Mouse (Mus musculus): ENCODE results near the gene F2r. TPM values are rescaled to one million over a fixed set of nuclear protein-coding genes. Genes with fewer than 3 reads are reported as not detected.

The F2r gene
- polyA plus RNA-seq, 1 experiment, result 1.1 TPM

GRCm38 (mm10) chr13:95566841-95567551 is 51.3 kb downstream of the F2r start:
- H3K27me3 ChIP-seq (ENCODE audit: control insufficient read depth, insufficient read depth, low read length), result no peaks in the 10 kb centered on the region
- H3K36me3 ChIP-seq (ENCODE audit: control insufficient read depth, insufficient read depth, low read length), result no peaks in the 10 kb centered on the region
- no peak overlapping the region for H3K27ac ChIP-seq (ENCODE audit: control insufficient read depth, insufficient read depth, low read depth, low read length)
- no peak for TF ChIP-seq POLR2A (IDR thresholded peaks at IDR 0.05; ENCODE audit: control insufficient read depth, low read depth, low read length)
- H3K4me3 ChIP-seq (ENCODE audit: control insufficient read depth, low read depth, low read length), result no peak overlapping the region
- H3K4me1 ChIP-seq (ENCODE audit: control insufficient read depth, insufficient read depth, low read length), result no peaks in the 10 kb centered on the region

GRCm38 (mm10) chr13:95563693-95564092 is 54.6 kb downstream of the F2r start:
- no peak for TF ChIP-seq POLR2A (IDR thresholded peaks at IDR 0.05; ENCODE audit: control insufficient read depth, low read depth, low read length)
- peak; percentile 40; the same call in 1 of the 2 replicates for TF ChIP-seq CTCF (IDR thresholded peaks at IDR 0.05; ENCODE audit: control insufficient read depth, insufficient read depth, insufficient replicate concordance, low read depth, low read length)
- Histone ChIP-seq H3K27ac (ENCODE audit: control insufficient read depth, insufficient read depth, low read depth, low read length) (no peak overlapping the region), H3K4me1 (ENCODE audit: control insufficient read depth, insufficient read depth, low read length) (no peaks in the 10 kb centered on the region), H3K4me3 (ENCODE audit: control insufficient read depth, low read depth, low read length) (no peak overlapping the region), H3K36me3 (ENCODE audit: control insufficient read depth, insufficient read depth, low read length) (no peaks in the 10 kb centered on the region), H3K27me3 (ENCODE audit: control insufficient read depth, insufficient read depth, low read length) (no peaks in the 10 kb centered on the region)

- Histone ChIP-seq H3K4me1 (ENCODE audit: control insufficient read depth, insufficient read depth, low read length) (no peaks in the 10 kb centered on the region), H3K4me3 (ENCODE audit: control insufficient read depth, low read depth, low read length) (no peak overlapping the region), H3K27me3 (ENCODE audit: control insufficient read depth, insufficient read depth, low read length) (no peaks in the 10 kb centered on the region), H3K36me3 (ENCODE audit: control insufficient read depth, insufficient read depth, low read length) (no peaks in the 10 kb centered on the region), H3K27ac (ENCODE audit: control insufficient read depth, insufficient read depth, low read depth, low read length) (no peak overlapping the region)
- TF ChIP-seq POLR2A (IDR thresholded peaks at IDR 0.05; ENCODE audit: control insufficient read depth, low read depth, low read length) (no peak), CTCF (IDR thresholded peaks at IDR 0.05; ENCODE audit: control insufficient read depth, insufficient read depth, insufficient replicate concordance, low read depth, low read length) (no peak)
Observed at GRCm38 (mm10) chr13:95563066-95563610, 55.1 kb downstream of the F2r start.

- Histone ChIP-seq H3K27me3 (ENCODE audit: control insufficient read depth, insufficient read depth, low read length) (no peaks in the 10 kb centered on the region), H3K4me3 (ENCODE audit: control insufficient read depth, low read depth, low read length) (no peak overlapping the region), H3K4me1 (ENCODE audit: control insufficient read depth, insufficient read depth, low read length) (no peaks in the 10 kb centered on the region), H3K36me3 (ENCODE audit: control insufficient read depth, insufficient read depth, low read length) (no peaks in the 10 kb centered on the region), H3K27ac (ENCODE audit: control insufficient read depth, insufficient read depth, low read depth, low read length) (no peak overlapping the region)
- TF ChIP-seq POLR2A (IDR thresholded peaks at IDR 0.05; ENCODE audit: control insufficient read depth, low read depth, low read length) (no peak), CTCF (IDR thresholded peaks at IDR 0.05; ENCODE audit: control insufficient read depth, insufficient read depth, insufficient replicate concordance, low read depth, low read length) (no peak)
Observed at GRCm38 (mm10) chr13:95557326-95557725, 61.0 kb downstream of the F2r start.

- Histone ChIP-seq H3K4me3 (ENCODE audit: control insufficient read depth, low read depth, low read length) (peak overlapping the region; percentile 53; the same call in 1 of the 2 replicates), H3K4me1 (ENCODE audit: control insufficient read depth, insufficient read depth, low read length) (no peaks in the 10 kb centered on the region), H3K36me3 (ENCODE audit: control insufficient read depth, insufficient read depth, low read length) (no peaks in the 10 kb centered on the region), H3K27me3 (ENCODE audit: control insufficient read depth, insufficient read depth, low read length) (no peaks in the 10 kb centered on the region), H3K27ac (ENCODE audit: control insufficient read depth, insufficient read depth, low read depth, low read length) (no peak overlapping the region)
- no peak for TF ChIP-seq CTCF (IDR thresholded peaks at IDR 0.05; ENCODE audit: control insufficient read depth, insufficient read depth, insufficient replicate concordance, low read depth, low read length)
- no peak for TF ChIP-seq POLR2A (IDR thresholded peaks at IDR 0.05; ENCODE audit: control insufficient read depth, low read depth, low read length)
Observed at GRCm38 (mm10) chr13:95553885-95554492, 64.3 kb downstream of the F2r start.

Other genes starting within 250 kb of the F2r start
- 9.2 and 9.3 TPM in 2 replicates for gene Aggf1, start 243.1 kb downstream of the F2r start, polyA plus RNA-seq (2012; rRNA removed)
- gene Crhbp, start 173.6 kb downstream of the F2r start, polyA plus RNA-seq (2012; rRNA removed), result 0.10 and 0.25 TPM in 2 replicates
- gene S100z, start 139.8 kb downstream of the F2r start, polyA plus RNA-seq (2012; rRNA removed), result 0.42 and 0.85 TPM in 2 replicates
- 0.17 and 1.0 TPM in 2 replicates for gene F2rl1, start 93.3 kb downstream of the F2r start, polyA plus RNA-seq (2012; rRNA removed)
- gene F2rl2, start 78.4 kb upstream of the F2r start, polyA plus RNA-seq (2012; rRNA removed), result 0.05 TPM in 1 of 2 replicates, not detected in the other